Mouse (Mus musculus) neural tube, embryonic 14.5 days (tissue): Measurements from ENCODE around the gene Sptssa. TPM values are rescaled to one million over a fixed set of nuclear protein-coding genes. Genes with fewer than 3 reads are reported as not detected.

Experiments
- ATAC-seq: fragments of 200-750 bp; cut with Nextera tagmentation; 2 replicates; pipeline ENCODE4 v1.8.0; 2017; ENCODE audit warnings: low read depth, mild to moderate bottlenecking, moderate TSS enrichment, moderate library complexity
- H3K27ac ChIP-seq: fragments of 300-500 bp; sonication (generic); 2 replicates; pipeline ENCODE4 v1.5.1; 2014; ENCODE audit warnings: low read depth, mild to moderate bottlenecking, control low read depth, low read length, moderate library complexity, mixed read lengths
- H3K27me3 ChIP-seq: fragments of 300-500 bp; sonication (generic); 2 replicates; pipeline ENCODE4 v1.6.1; 2014; ENCODE audit warnings: low read length; ENCODE audit not compliant: control insufficient read depth, insufficient read depth
- H3K36me3 ChIP-seq: fragments of 300-500 bp; sonication (generic); 2 replicates; pipeline ENCODE4 v1.6.1; 2014; ENCODE audit warnings: low read length, mixed read lengths; ENCODE audit not compliant: control insufficient read depth, insufficient read depth
- H3K4me1 ChIP-seq: fragments of 300-500 bp; sonication (generic); 2 replicates; pipeline ENCODE4 v1.6.1; 2014; ENCODE audit warnings: low read length; ENCODE audit not compliant: control insufficient read depth, insufficient read depth
- H3K4me2 ChIP-seq: fragments of 300-500 bp; sonication (generic); 2 replicates; pipeline ENCODE4 v1.6.1; 2014; ENCODE audit warnings: mild to moderate bottlenecking, low read depth, low read length, control low read depth
- H3K4me3 ChIP-seq: fragments of 300-500 bp; sonication (generic); 2 replicates; pipeline ENCODE4 v1.5.1; 2014; ENCODE audit warnings: low read depth, low read length, control low read depth, mixed read lengths
- H3K9ac ChIP-seq: fragments of 300-500 bp; sonication (generic); replicated peaks from 2 replicates; pipeline ENCODE4 v1.6.1; 2014; ENCODE audit warnings: low read depth, mild to moderate bottlenecking, control low read depth, low read length, mixed read lengths
- H3K9me3 ChIP-seq: fragments of 300-500 bp; sonication (generic); 2 replicates; pipeline ENCODE4 v1.6.1; 2016; ENCODE audit warnings: low read length; ENCODE audit not compliant: control insufficient read depth
- WGBS: fragments of 180-500 bp; shearing (Covaris S2); extraction: QIAGEN DNeasy Blood & Tissue Kit; methylation state at CpG from one replicate; pipeline ENCODE4 v1.1.7; 2014; 5-methylcytosine and 5-hydroxymethylcytosine counted together
- polyA plus RNA-seq: library from polyadenylated mRNA; unstranded; fragments of >200 nt; fragmentation: Nextera tagmentation; extraction: Ambion mirVana; gene quantifications from 2 replicates; pipeline ENCODE4 v1.2.1, GENCODE M21; 2014

The Sptssa gene
- 219 and 224 TPM in 2 replicates for polyA plus RNA-seq

DNA sequence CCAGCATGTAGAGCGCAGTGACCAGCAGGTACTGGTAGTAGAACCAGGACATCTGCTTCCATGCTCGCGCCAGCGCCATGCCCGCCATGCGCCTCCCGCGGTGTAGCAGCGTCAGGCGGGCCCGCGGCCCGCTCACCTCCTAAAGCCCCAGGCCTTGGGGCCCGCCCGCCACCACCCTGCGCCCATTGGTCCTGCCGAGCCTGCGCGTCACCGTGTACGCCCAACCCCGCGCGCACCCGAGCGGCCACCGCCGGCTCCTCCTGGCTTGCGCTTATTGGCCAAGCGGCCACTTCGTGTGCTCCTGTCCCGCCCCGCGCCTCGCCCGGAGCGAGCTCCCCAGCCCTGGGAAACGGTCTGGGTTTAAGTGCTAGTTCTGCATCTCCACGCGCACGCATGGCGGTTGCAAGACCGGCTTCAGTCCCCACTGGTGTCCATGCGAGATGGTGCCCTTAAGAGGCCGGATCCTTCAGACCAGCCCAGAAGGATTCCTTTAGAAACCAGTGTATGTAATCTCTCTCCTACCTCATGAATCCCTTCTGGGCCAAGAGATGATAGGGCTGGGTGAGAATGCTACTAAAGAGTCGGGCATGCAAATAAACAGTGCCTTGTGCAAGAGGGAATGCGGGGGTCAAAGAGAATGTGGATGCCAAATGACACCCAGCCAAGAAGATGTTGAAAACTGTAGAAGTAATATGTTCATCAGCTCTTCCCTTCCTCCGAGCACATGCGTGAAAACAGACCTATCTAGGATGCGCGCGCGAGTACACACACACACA, at the start of gene Sptssa:
Sptssa (minus strand) TSS at position 178 of the 776 bp plus-strand sequence.
- Histone ChIP-seq H3K9ac (peak within 1 kb of the TSS; percentile 73), H3K4me3 (peak within 1 kb of the TSS; percentile 64), H3K9me3 (no peaks in the 10 kb centered on the region), H3K27me3 (no peaks in the 10 kb centered on the region), H3K36me3 (no peaks in the 10 kb centered on the region), H3K4me1 (peaks cover 8% of the 10 kb centered on the region), H3K27ac (peak within 1 kb of the TSS; percentile 83), H3K4me2 (peak within 1 kb of the TSS; percentile 73)
- WGBS, result 10% methylated on average over 48 of the region's 53 CpGs
- peak; percentile 99 for ATAC-seq

DNA sequence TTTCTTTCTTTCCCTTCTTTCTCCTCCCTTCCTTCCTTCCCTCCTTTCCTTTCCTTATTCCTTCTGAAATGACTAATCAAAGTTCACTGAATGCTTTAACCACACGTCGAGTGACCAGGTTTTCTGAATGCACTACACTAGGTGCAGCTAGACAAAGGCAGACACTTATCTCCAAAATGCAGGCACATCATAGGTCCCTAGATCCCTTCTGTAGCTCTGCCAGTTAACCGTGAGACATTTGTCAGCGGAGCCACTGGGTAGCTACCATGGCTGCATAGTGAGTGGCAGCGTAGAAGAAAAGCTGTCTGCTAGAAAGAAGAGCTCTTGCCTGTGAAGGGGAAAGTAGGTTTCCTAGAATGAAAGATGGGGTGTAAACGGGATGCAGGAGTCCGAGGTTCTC, 43.0 kb upstream of the Sptssa start:
- no peaks in the 10 kb centered on the region for H3K9me3 ChIP-seq
- H3K4me3 ChIP-seq, result no peak overlapping the region
- H3K4me2 ChIP-seq, result no peak overlapping the region
- H3K27ac ChIP-seq, result no peak overlapping the region
- H3K27me3 ChIP-seq, result no peaks in the 10 kb centered on the region
- 0 out of 2 replicates have a peak, but pooled peaks cover 2% of the 10 kb centered on the region for H3K4me1 ChIP-seq
- no peak for ATAC-seq
- WGBS, result 79% methylated on average over 7 of the region's 7 CpGs
- no peak overlapping the region for H3K9ac ChIP-seq
- H3K36me3 ChIP-seq, result no peaks in the 10 kb centered on the region

DNA sequence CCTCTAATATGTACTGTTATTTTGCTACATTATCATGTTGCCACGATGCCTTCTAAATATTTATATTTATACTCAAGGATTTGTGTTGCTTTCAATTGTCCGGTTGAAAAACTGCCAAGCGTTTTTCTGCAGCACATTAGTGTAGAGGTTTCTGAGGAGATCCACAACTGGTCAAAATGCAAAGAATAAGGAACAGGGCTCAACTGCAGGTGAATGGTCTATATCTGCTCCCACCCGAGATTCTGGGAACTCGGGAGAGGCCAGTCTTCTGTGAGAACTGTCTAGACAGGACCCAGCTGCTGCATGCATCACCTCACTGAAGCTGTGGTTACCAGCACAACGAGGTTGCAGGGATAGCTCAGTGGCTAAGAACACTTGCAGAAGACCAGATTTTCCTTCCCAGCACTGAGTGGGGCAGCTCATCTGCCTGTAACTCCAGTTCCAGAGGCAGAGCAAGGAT, 41.4 kb upstream of the Sptssa start:
- 57% methylated on average over 6 of the region's 6 CpGs for WGBS
- Histone ChIP-seq H3K9me3 (no peaks in the 10 kb centered on the region), H3K27ac (no peak overlapping the region), H3K4me3 (no peak overlapping the region), H3K36me3 (no peaks in the 10 kb centered on the region), H3K4me2 (no peak overlapping the region), H3K27me3 (no peaks in the 10 kb centered on the region), H3K9ac (no peak overlapping the region), H3K4me1 (0 out of 2 replicates have a peak, but pooled peaks cover 6% of the 10 kb centered on the region)
- ATAC-seq, result no peak

DNA sequence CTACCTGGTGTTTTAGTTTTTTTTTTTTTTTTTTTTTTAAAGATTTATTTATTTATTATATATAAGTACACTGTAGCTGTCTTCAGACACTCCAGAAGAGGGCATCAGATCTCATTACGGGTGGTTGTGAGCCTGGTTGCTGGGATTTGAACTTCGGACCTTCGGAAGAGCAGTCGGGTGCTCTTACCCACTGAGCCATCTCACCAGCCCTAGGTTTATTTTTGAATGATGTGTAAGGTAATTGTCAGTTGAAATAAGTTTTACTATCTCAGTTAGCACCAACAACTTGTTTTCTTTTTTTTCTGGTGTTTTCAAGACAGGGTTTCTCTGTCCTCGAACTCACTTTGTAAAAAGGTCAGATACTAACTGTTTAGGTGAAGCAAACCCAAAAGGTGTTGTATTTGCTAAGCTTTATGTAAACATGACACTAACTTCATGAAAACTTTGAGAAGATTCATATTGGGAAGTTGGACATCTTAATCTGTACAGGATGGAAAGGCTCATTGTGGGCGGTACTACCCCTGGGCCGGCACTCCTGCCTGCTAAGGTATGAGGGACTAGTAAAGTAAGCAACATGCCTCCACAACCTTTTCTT, 40.7 kb upstream of the Sptssa start:
- 0 out of 2 replicates have a peak, but pooled peaks cover 6% of the 10 kb centered on the region for H3K4me1 ChIP-seq
- ATAC-seq, result peak; percentile 22
- H3K4me2 ChIP-seq, result no peak overlapping the region
- no peaks in the 10 kb centered on the region for H3K9me3 ChIP-seq
- no peak overlapping the region for H3K27ac ChIP-seq
- no peak overlapping the region for H3K4me3 ChIP-seq
- WGBS, result 13% methylated on average over 7 of the region's 7 CpGs
- H3K36me3 ChIP-seq, result no peaks in the 10 kb centered on the region
- no peaks in the 10 kb centered on the region for H3K27me3 ChIP-seq
- no peak overlapping the region for H3K9ac ChIP-seq

DNA sequence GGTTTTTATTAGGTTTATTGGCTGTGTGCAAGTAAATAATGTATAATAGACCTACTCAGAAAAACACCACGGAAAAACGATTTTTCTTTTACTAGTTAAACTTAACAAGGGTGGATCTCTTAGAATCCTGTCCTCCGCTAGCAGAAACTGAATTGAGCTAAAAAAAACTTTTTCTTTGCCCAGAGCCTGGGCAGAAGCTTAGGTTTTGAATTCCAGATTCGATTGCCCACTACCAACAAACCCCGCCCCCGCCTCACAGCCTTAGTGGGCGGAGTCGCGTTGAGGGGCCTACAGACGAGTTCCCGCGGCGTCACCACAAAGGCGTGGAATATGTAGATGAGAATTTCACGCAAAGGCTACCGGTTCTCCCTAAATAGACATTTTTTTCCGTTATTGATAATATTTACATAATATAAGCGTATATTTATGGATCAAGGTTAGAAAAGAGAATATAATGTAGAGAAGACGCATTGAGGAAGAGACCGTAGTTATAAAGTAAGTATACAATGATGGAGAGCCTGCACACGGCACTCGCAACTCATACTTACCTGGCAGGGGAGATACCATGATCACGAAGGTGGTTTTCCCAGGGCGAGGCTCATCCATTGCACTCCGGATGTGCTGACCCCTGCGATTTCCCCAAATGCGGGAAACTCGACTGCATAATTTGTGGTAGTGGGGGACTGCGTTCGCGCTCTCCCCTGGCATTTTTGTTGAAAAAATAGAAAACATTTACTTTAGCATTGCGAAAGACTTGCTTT, 40.0 kb upstream of the Sptssa start:
- under 1% methylated on average over 32 of the region's 32 CpGs for WGBS
- Histone ChIP-seq H3K4me2 (peak overlapping the region; percentile 73), H3K27ac (peak overlapping the region; percentile 95), H3K9ac (peak overlapping the region; percentile 89), H3K27me3 (no peaks in the 10 kb centered on the region), H3K4me1 (0 out of 2 replicates have a peak, but pooled peaks cover 6% of the 10 kb centered on the region), H3K4me3 (peak overlapping the region; percentile 74), H3K9me3 (no peaks in the 10 kb centered on the region), H3K36me3 (no peaks in the 10 kb centered on the region)
- ATAC-seq, result peak; percentile 91

DNA sequence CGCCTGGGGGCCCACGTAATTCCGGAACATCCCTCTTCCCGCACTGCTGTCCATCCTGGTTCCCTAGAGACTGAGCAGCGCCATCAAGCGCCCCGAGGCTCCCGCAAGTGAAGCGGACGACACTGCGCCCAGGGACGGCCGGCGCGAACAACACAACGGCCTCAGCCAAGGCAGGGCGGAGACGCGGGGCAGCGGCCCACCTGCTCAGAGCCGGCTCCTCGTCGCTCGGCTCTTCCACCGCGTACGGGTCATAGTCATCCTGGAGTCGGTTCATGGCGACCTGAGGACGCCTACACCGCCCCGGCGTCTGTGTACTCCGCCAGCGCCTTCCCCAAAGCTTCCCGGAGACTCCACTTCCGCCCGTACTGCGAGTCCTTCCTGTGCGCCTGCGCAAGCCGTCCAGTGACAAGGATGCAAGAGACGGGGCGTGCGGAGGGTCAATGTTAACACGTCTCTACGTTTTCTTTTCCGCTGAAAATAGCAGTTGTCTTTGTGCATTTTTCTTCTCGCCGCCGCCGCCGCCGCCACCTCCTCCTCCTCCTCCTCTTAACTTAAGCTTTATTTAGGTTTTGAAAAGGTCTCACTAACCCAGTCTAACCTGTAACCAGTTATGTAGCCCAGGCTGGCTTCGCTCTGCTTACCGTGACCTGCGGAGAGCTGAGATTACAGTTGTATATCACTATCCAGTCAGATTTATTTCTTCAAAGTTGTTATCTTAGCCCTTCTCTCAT, 39.3 kb upstream of the Sptssa start, which contains the start of gene Eapp:
Eapp (minus strand) TSS at position 387 of the 731 bp plus-strand sequence.
- Histone ChIP-seq H3K4me1 (0 out of 2 replicates have a peak, but pooled peaks cover 6% of the 10 kb centered on the region), H3K27ac (peak within 1 kb of the TSS; percentile 95), H3K36me3 (0 out of 2 replicates have a peak, but pooled peaks cover under 1% of the 10 kb centered on the region), H3K9ac (peak within 1 kb of the TSS; percentile 89), H3K4me2 (peak within 1 kb of the TSS; percentile 73), H3K27me3 (no peaks in the 10 kb centered on the region), H3K4me3 (peak within 1 kb of the TSS; percentile 74), H3K9me3 (no peaks in the 10 kb centered on the region)
- WGBS, result under 1% methylated on average over 57 of the region's 57 CpGs
- ATAC-seq, result peak; percentile 94

DNA sequence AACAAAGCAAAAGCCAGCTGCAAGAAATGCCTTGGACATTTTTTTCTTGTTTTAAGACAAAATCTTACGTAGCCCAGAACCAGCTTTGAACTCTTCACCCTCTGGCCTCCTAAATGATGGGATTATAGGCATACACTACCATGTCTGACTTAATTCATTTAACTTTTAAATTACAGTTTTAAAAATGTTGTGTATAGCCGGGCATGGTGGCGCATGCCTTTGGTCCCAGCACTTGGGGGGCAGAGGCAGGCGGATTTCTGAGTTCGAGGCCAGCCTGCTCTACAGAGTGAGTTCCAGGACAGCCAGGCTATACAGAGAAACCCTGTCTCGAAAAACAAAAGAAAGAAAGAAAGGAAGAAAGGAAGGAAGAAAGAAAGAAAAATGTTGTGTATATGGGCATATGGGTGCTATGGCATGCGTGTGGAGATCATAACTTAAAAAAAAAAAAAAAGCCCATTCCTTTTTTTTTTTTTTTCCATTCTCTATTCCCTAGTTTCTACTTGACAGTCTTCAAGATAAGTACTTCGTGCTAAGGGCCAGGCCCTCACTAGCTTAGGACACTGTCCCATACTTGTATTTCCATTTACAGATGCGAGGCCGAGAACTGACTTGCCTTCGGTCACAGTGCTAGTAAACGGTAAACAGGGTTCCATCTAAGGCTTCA, 38.6 kb upstream of the Sptssa start:
- Histone ChIP-seq H3K9ac (peak overlapping the region; percentile 89), H3K36me3 (0 out of 2 replicates have a peak, but pooled peaks cover 3% of the 10 kb centered on the region), H3K4me2 (peak overlapping the region; percentile 73), H3K27ac (peak overlapping the region; percentile 95), H3K4me1 (0 out of 2 replicates have a peak, but pooled peaks cover 6% of the 10 kb centered on the region), H3K4me3 (peak overlapping the region; percentile 74), H3K9me3 (no peaks in the 10 kb centered on the region), H3K27me3 (no peaks in the 10 kb centered on the region)
- no peak for ATAC-seq
- WGBS, result 45% methylated on average over 12 of the region's 12 CpGs

DNA sequence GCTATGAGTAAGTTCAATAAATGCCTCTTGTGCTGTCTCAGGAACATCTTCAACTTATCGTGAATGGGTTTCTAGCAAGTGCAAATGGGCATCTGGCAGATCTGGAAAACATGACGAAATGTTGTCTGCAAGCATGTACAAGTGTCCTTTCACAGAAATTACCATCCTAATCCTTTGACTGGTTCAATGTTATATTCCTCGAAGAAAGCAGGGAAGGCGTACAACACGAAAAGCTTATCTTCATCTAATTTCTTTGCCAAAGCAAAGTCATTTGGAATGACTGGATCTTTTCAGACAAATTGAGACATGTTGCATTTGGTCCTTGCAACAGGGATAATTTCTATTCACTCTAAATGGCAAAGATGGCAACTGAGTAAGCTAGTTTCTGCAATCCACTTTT, 32.7 kb upstream of the Sptssa start:
- H3K4me2 ChIP-seq, result no peak overlapping the region
- H3K9ac ChIP-seq, result no peak overlapping the region
- WGBS, result 99% methylated on average over 5 of the region's 5 CpGs
- H3K27ac ChIP-seq, result no peak overlapping the region
- 0 out of 2 replicates have a peak, but pooled peaks cover 4% of the 10 kb centered on the region for H3K4me1 ChIP-seq
- no peak overlapping the region for H3K4me3 ChIP-seq
- ATAC-seq, result no peak
- no peaks in the 10 kb centered on the region for H3K27me3 ChIP-seq
- no peaks in the 10 kb centered on the region for H3K9me3 ChIP-seq
- peaks cover 32% of the 10 kb centered on the region for H3K36me3 ChIP-seq
